Mouse (Mus musculus) heart, adult 18-20 months (tissue): ENCODE measurements around the gene Tgfbi. TPM values are rescaled to one million over a fixed set of nuclear protein-coding genes. Genes with fewer than 3 reads are reported as not detected.
A peak's percentile ranks its signal among the peaks of the same experiment; 100 is the strongest.

ENCODE experiments used
- DNase-seq, 2 experiments: peaks; one replicate each; pipeline ENCODE4 v3.0.0; 2021 to 2022; ENCODE audit warnings: mixed read lengths in 1 of 2
- long read RNA-seq, 2 experiments: library from polyadenylated mRNA; stranded (forward); transcript quantifications; one replicate each; pipeline ENCODE4 v2.0.0; 2021
- total RNA-seq, 2 experiments: library from RNA; stranded (reverse); gene quantifications; 2 replicates each; pipeline ENCODE4 v1.2.3; 2021

Tgfbi gene
- 10 to 100 TPM; 19.5 to 22.9 TPM for total RNA-seq
- long read RNA-seq, experiment 1, partial matches to known transcripts: 0 of 3 reads
- long read RNA-seq, experiment 1, other reads (novel, unspliced or antisense): 0 of 3 reads
- long read RNA-seq, experiment 2, transcript Tgfbi-201 (17 exons, 2,714 nt): major isoform, 5 of 6 reads
- long read RNA-seq, experiment 2, partial matches to known transcripts: 1 of 6 reads
- long read RNA-seq, experiment 2, other reads (novel, unspliced or antisense): 0 of 6 reads

- DNase-seq: peak; percentile 67 to 70
Observed at GRCm38 (mm10) chr13:56609103-56609856, at the start of gene Tgfbi. TSS of gene Tgfbi (plus strand) at chr13:56609523.

DNA sequence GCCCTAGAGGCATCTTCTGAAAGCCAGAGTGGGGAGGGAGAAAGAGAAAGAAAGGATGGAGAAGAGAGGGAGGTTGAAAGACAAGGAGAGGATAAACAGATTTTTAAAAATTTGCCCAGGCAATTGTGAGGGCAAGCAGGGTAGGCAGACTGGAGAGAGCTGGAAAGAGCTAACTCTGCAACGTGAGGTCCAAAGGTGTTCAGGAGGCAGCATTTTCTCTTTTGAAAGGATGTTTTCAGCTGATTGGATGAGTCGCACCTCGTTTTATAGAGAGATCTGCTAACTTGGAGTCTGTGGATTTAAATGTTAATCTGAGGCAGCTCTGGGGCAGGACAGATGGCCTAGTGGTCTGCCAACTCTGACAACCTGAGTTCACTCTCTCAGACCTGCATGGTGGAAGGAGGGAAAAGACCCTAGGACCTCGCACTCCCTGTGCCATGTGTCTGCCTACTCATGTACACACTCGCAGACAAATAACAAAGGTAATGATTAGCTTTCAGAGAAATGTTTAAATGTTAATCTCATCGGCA lies 49.4 kb upstream of the Tgfbi start:
- DNase-seq: no peak

- DNase-seq: no peak
Observed at GRCm38 (mm10) chr13:56561129-56561528, 48.2 kb upstream of the Tgfbi start.

GRCm38 (mm10) chr13:56563075-56563474 lies 46.2 kb upstream of the Tgfbi start:
- DNase-seq: peak; percentile 40 to 73

DNA sequence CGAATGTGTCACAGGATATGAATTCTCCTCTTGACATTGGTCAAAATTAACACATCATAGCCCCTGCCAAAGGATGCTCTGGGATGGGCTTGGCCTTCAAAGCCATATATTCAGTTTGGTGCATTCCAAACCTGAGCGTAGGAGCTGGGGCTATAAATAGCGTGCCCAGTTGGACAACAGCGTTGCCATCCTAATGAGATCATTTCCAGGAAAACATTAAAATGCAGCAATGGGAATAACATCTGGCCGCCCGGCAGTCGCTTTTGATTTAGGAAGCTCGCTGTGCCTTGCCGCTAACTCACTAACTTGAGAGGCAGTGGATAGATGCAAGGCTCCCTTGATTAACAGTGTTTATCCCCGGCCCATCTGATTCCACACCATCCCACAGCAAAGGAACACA lies 43.0 kb upstream of the Tgfbi start:
- peak; percentile 31 to 46 for DNase-seq

DNA sequence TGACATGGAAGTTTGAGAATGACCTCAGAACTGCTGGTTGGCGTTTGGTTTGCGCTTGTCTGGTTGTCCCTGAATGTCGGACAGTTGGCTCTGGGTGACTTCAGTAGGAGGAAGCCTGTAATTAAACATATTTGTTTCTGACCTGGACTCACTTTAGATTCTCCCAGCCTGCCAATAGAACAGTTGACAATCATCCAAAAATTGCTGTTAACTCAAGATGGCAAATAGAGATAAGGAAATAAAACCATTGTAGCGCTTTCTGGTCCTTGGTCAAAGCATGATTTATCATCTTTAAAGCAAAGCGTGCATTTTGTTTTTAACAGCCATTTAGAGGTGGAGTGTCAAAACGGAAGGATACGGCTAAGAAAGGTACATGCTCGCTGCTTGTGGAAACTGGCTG lies 37.7 kb upstream of the Tgfbi start:
- no peak for DNase-seq

DNA sequence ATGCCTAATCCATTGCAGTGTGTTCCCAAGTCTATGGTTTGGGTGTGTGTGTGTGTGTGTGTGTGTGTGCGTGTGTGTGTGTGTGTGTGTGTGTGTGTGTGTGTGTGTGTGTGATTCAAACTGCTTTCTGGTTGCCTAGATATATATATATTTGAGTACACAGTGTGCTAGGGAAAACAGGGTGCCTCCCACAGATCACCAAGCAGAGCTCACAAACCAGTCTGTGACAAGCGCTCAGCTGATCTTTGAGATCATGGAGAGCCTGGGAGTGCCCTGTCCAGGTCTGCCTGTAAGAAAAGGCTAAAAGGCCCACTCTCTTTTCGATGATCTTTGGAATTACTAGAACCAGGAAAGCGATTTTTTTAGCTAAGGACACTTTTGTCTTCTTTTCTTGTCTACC lies 34.2 kb upstream of the Tgfbi start:
- no peak for DNase-seq

DNA sequence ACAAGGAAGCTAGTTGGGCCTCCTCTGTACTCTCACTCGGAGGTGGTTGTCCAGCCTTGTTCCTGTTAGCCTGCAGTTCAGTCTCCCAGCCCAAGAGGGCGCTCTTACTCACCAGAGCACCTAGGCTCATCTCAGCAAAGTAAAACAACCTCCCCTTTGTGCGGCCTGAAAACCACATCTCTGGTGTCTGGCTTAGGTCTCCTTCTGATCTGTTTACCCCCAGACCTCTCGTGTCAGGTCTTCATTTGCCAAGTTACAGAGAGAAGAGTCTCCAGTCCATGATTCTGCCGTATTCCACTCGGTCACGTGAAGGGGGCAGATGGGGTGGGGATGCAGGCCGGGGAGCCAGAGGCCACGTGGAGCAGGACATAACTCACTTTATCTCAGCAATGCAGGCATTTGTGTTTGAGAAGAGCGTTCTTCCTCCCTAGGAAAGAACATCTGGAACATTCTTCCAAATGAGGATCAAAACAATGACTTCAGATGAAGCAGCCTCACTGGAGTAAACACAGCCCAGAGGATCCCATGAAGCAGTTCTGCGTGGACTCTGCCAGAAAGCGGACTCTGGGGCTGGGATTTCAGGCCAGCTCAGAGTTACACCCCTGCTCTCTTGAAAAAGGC lies 33.5 kb upstream of the Tgfbi start:
- DNase-seq: peak; percentile 85 to 91

- DNase-seq: no peak
Observed at GRCm38 (mm10) chr13:56578097-56578496, 31.2 kb upstream of the Tgfbi start.

- no peak for DNase-seq
Observed at GRCm38 (mm10) chr13:56580450-56580849, 28.9 kb upstream of the Tgfbi start.

GRCm38 (mm10) chr13:56581512-56581911 lies 27.8 kb upstream of the Tgfbi start:
- DNase-seq: no peak

- peak; percentile 44 to 70 for DNase-seq
Observed at GRCm38 (mm10) chr13:56581961-56582434, 27.3 kb upstream of the Tgfbi start.

DNA sequence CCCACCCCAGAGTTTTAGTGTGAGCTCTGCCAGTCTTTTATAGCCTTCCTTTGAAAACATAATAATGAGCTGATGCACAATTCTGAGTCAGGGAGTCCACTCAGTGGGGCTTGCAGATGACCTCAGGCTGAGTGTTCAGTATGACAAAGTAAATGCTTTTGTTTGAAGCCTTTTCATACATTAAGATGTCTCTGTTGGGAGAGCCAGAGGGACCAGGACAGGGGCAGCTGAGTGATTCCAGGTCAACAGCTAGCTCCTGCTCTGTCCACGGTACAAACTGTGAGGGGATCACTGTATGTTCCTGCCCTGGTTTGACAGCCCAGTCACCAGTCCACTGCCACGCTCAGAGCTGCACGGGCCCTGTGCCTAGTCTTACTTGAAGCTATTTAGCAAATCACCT lies 26.6 kb upstream of the Tgfbi start:
- no peak for DNase-seq

DNA sequence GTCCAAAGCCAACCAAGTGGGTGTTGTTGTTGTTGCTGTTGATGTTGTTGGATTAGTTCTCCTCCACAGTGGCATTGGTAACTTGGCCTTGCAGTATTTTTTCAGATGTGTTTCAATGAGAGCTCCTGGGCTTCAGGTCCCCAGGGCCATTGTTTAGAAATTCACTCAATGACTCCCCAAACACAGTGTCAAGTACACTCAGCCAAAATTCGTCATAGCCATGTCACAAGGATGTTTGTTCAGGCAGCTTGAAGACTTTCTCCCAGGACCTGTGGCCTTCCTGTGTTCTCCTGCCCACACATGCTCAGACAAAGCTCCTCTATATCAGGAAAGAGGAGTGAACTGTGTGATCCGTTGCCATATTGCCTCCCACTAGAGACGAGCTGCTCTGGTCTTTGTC lies 23.3 kb upstream of the Tgfbi start:
- DNase-seq: no peak

DNA sequence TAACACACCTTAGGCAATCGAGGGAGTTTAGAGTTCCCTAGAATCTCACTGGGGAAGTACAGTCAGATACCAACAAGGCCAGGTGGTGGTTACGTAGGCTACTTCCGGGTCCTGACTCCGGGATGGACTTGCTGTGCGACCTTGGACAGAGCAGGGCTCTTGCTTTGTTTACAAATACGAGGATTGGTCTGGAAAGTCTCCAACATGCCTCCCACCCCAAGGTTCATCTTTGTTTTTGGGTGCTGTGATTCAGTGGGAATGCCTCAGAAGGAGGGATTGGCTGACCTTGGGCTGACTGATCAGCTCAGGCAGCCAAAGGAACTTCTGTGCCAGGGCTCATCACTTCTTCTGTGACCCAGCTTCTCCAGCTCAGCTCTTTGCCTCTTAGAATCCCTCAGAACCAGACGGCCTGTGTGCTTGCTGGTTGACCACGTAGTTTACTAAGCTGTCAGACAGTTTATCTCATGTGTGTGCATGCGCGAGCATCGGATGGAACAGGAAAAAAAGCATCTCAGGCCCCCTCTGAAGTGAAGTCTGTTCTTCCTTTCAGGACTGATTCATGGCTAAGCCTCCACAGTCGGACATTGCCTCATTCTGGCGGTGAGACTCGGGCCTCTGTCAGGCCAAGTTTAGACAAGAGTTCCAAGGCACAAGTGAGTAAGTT lies 20.7 kb upstream of the Tgfbi start:
- DNase-seq: peak; percentile 66 to 72

GRCm38 (mm10) chr13:56590202-56590601 lies 19.1 kb upstream of the Tgfbi start:
- DNase-seq: peak in 1 of 2 experiments; percentile 24

- DNase-seq: no peak
Observed at GRCm38 (mm10) chr13:56591191-56591590, 18.1 kb upstream of the Tgfbi start.

DNA sequence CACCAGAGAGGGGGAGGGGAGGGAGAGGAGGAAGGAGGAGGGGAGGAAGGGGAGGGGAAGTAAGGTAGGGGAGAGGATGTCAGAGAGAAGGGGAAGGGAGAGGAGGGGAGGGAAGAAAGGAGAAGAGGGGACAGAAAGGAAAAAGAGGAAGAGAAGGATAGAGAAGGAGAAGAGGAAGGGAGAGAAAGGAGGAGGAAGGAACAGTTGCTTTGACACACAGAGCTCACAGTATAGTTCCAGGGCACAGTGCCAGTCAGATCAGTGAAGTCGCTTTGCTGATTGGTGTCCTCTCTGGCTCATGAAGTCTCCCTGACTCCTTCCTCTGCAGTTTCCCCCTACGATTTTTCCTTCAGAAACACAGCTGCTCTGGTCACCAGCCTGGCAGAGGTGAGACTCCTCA lies 17.4 kb upstream of the Tgfbi start:
- no peak for DNase-seq

DNA sequence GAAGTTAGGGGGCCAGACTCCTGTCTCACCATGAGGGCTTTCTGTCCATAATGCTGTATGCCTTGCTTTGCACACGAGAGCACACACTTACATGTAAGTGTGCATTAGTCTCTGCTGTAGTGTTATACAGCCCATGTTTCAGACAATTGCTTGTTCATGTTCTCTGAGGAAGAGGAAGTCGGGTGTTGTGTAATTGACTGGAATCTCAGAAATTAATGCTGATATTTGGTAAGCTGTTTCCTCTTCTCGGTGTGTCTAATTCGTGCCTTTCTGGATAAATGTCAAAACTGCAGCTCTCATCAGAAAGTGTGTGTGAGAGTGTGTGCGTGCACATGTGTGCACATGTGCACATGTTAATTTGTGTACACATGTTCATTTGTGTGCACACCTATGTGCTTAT lies 16.1 kb upstream of the Tgfbi start:
- peak in 1 of 2 experiments; percentile 32 for DNase-seq

DNA sequence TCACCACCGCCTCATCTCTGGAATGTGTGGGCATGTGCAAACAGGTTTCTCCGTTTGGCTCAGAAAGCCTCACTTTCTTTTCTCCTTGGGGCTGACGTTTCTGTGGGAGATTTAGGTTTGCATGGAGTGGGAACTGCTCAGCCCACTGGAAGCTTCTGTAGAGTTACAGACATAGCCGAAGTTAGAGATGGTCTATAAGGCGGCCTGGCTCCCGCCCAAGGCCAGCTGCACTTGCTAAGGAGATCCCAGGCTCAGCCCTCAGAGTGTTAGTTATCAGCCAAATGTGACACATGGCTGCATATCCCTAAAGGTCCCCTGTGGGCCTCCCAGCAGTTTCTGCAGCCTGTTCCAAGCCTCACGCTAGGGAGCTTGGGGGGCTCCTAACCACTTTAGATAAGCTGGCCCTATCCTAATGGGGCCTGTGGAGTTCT lies 15.3 kb upstream of the Tgfbi start:
- DNase-seq: peak; percentile 26 to 36

DNA sequence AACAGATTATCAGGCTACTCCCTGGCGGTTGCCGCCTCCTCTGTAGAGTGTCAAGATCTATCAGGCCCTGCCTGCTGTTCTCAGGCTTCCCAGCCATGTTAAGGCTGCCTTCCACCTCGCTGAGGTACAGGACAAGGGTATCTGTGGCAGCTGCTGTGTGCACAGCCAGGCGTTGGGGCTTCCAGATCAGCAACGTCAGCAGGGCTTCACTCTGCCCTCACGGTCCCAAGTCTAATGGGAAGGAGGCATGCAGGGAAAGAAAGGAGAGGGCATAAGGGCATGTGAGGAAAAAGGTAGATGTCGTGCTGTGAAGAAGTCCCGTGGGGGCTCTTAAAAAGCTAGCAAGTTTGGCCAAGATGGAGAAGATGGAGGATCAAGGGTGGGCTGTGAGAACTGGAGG lies 14.1 kb upstream of the Tgfbi start:
- no peak for DNase-seq

DNA sequence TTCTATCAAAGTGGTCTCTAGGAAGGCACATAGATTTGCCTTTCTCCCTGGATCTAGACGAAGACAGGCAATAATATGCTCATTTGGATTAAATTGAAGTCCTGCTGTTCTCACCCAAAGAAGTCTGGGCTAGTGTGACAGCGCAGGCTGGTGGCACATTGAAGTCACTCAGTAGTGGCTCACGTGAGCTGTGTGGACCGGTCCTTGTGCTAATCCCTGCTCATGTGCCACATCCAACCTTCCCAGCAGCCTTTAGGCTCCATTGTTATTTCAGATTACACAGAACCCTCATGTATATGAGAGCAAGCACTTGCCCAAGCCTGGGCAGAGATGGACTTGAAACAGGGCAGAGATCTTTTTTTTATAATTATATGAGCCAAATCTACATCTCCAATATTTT lies 12.0 kb upstream of the Tgfbi start:
- no peak for DNase-seq
